Mouse (Mus musculus): Measurements from ENCODE around the gene Ndfip2.

- no peak for TF ChIP-seq MAX (IDR thresholded peaks at IDR 0.05; ENCODE audit: low read length)
- no peak for TF ChIP-seq CTCF (IDR thresholded peaks at IDR 0.05 in 2 of 3, conservative IDR thresholded peaks at IDR 0.05 in 1 of 3; ENCODE audit: control insufficient read depth in 1 of 3, insufficient read depth in 1 of 3, low read depth in 2 of 3, low read length in 3 of 3, poor library complexity in 1 of 3, severe bottlenecking in 1 of 3)
- no peak for TF ChIP-seq USF1 (IDR thresholded peaks at IDR 0.05; ENCODE audit: low read depth, low read length)
- no peak for TF ChIP-seq POLR2A (IDR thresholded peaks at IDR 0.05; ENCODE audit: control insufficient read depth in 1 of 2, insufficient read depth in 1 of 2, low read depth in 1 of 2, low read length in 2 of 2, poor library complexity in 1 of 2)
Measured at GRCm38 (mm10) chr14:105287972-105288371, 29.6 kb downstream of the Ndfip2 start.
